Mouse (Mus musculus): Measurements from ENCODE around the gene C1qa.

DNA sequence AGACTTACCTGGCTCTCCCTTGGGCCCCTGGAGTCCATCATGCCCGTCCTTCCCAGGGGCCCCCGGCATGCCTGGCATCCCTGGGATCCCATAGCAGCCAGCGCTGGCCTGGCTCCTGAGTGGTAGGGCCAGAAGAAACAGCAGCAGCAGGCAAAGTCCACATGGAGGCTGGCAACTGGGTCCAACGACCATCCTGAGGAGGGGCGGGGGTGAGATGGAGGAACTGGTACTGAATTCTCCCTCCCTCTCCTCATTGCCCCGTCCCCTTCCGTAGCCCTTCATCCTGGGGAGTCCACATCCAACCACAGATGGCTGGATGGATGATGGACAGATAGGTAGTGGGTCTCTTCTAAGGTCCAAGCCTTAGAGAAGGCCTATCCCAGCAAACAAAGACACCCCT, 6.2 kb downstream of the C1qa start:
- TF ChIP-seq POLR2A (IDR thresholded peaks at IDR 0.05; ENCODE audit: control insufficient read depth in 1 of 2, insufficient read depth in 1 of 2, low read depth in 1 of 2, low read length in 2 of 2, poor library complexity in 1 of 2) (no peak), CHD1 (IDR thresholded peaks at IDR 0.05; ENCODE audit: low read depth, low read length) (no peak), CTCF (IDR thresholded peaks at IDR 0.05 in 2 of 3, conservative IDR thresholded peaks at IDR 0.05 in 1 of 3; ENCODE audit: control insufficient read depth in 1 of 3, insufficient read depth in 1 of 3, low read depth in 2 of 3, low read length in 3 of 3, poor library complexity in 1 of 3, severe bottlenecking in 1 of 3) (no peak), HCFC1 (IDR thresholded peaks at IDR 0.05; ENCODE audit: low read depth, low read length) (no peak), GABPA (IDR thresholded peaks at IDR 0.05; ENCODE audit: low read depth, low read length) (no peak), POLR2AphosphoS5 (IDR thresholded peaks at IDR 0.05; ENCODE audit: borderline replicate concordance, low read depth, low read length) (no peak), KAT2A (conservative IDR thresholded peaks at IDR 0.05; ENCODE audit: low read depth, low read length) (no peak), TBP (IDR thresholded peaks at IDR 0.05; ENCODE audit: low read depth, low read length) (no peak), E2F4 (IDR thresholded peaks at IDR 0.05; ENCODE audit: borderline replicate concordance, low read depth, low read length) (no peak), EP300 (IDR thresholded peaks at IDR 0.05; ENCODE audit: low read depth in 1 of 2, low read length in 2 of 2) (no peak), MAFK (IDR thresholded peaks at IDR 0.05; ENCODE audit: borderline replicate concordance, low read depth, low read length) (no peak), ETS1 (IDR thresholded peaks at IDR 0.05; ENCODE audit: low read depth, low read length) (no peak), CHD2 (IDR thresholded peaks at IDR 0.05; ENCODE audit: low read length) (no peak), NRF1 (IDR thresholded peaks at IDR 0.05; ENCODE audit: insufficient read depth, low read depth, low read length, poor library complexity, severe bottlenecking) (no peak)

Data from MEL (cell line).